Mouse (Mus musculus) neutrophil, adult 65 days (primary cell): ENCODE data around the gene Ckb. TPM values are rescaled to one million over a fixed set of nuclear protein-coding genes. Genes with fewer than 3 reads are reported as not detected.

Experiments used
- total RNA-seq: library from RNA; stranded (reverse); gene quantifications from 2 replicates; pipeline ENCODE4 v1.2.4, GENCODE M21; 2023

The Ckb gene
- total RNA-seq = 2.4 and 2.6 TPM in 2 replicates

DNA sequence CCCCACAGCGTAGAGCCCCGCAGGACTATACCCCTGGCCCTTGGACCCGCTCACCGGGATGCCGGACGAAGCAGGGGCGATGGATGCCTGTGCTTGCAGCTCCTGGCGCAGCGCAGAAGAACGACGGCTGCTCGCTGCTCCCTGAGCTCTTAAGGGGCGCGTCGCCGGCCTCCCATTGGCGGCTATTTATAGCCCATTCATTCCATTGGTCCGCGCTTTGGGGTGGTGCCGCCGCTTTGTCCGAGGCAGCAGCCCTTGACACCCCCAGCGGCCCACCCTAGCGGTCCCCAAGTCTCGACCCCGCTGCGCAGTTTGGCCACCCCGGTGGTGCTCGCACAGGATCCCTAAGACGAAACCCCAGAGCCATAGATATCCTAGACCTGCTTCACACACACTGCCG, at the start of gene Ckb:
TSS of gene Ckb (minus strand) at position 163 of the 400 bp plus-strand sequence.

DNA sequence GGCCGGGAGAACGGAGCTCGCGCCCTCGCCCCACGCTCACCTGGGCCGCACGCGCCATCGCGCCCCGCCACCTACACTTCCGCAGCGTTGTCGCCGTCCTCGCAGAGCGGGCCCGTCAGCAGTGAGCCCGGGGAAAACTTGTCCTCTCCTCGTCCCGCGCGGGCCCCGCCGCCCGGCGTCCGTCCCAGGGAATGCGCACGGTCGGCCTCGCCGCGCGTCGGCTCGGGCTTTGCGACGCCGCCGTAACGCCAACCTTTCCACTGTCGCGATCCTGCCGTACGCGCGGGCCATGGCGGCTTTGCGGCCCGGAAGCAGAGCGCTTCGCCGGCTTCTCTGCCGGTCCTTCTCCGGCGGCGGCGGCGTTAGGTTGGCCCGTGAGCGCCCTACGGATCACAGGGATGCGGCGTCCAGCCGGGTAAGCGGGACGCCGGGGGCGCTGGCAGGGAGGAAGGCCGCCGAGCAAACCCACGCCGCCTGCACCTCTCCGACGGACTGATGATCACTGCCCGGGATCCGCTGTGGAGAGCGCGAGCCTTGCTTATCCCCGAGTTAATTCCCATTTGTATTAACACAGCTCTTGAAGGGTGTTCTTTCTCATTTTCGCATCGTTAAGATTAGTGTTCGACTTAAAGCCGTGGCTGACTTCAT, 41.0 kb upstream of the Ckb start, which contains the start of the genes Bag5 and Apopt1:
TSS of gene Bag5 (minus strand) at position 254 of the 648 bp plus-strand sequence.
TSS of gene Apopt1 (plus strand) at position 258 of the 648 bp plus-strand sequence.

DNA sequence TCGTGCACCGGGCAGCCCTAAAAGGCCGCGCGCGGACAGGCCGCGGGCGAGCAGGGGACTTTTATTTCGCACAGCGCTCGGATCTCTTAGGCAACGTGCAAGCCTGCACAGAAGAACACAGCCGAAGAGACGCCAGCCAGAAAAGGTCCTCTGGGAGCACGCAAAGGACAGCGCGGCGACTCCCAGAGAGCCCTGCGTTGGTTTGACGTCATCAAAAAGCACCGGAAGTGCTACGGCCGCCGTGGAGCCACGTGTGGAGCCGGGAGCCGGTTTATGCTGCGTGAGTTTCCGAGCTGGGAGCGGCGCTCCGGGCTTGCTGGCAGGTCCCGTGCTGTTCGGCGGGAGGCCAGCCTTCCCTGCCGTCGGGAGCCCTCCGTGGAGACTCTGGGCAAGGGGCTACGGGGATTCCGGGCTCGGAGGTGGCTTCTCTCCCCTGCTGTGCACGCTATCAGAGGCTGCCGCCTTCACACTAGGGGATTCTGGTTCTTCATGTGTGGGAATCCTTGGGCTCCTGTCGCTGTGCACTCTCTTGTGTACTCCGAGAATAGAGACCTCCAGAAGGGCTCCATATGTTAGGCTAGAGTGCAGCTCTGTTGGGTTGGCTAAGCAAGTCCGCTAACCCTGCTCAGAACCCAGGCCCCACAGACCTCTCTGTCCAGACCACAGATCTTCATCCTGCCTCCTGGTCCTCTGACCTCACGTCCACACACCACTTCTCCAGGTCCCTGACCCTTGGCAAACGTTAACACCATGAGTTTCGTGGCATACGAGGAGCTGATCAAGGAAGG, 5.9 kb upstream of the Ckb start, which contains the start of gene Trmt61a:
TSS of gene Trmt61a (plus strand) at position 224 of the 788 bp plus-strand sequence.

Other genes with a start within 250 kb of the Ckb start
- 237 and 263 TPM in 2 replicates for gene Tnfaip2, start 229.9 kb downstream of the Ckb start, total RNA-seq
- gene Gm266, start 186.5 kb downstream of the Ckb start, total RNA-seq = 0.51 TPM in 1 of 2 replicates, not detected in the other
- gene Eif5, start 134.3 kb downstream of the Ckb start, total RNA-seq = 829 and 1,042 TPM in 2 replicates
- gene Mark3, start 97.8 kb downstream of the Ckb start, total RNA-seq = 55.9 and 72.8 TPM in 2 replicates
- 1.2 and 2.2 TPM in 2 replicates for gene Trmt61a, start 5.8 kb upstream of the Ckb start, total RNA-seq
- gene Bag5, start 40.9 kb upstream of the Ckb start, total RNA-seq = 9.5 and 11.0 TPM in 2 replicates
- 9.8 and 10.3 TPM in 2 replicates for gene Apopt1, start 40.9 kb upstream of the Ckb start, total RNA-seq
- gene Klc1, start 86.5 kb upstream of the Ckb start, total RNA-seq = 42.7 and 44.9 TPM in 2 replicates
- 2.3 and 6.0 TPM in 2 replicates for gene Xrcc3, start 141.5 kb upstream of the Ckb start, total RNA-seq
- gene Zfyve21, start 141.8 kb upstream of the Ckb start, total RNA-seq = 2.7 and 3.9 TPM in 2 replicates
- gene Ppp1r13b, start 235.8 kb upstream of the Ckb start, total RNA-seq = 1.1 and 1.5 TPM in 2 replicates